Mouse (Mus musculus): Measurements from ENCODE around the gene Myo10. TPM values are rescaled to one million over a fixed set of nuclear protein-coding genes. Genes with fewer than 3 reads are reported as not detected.

Gene Myo10
- total and polyA plus RNA-seq, 2 experiments = 15.7 to 21.5 TPM

DNA sequence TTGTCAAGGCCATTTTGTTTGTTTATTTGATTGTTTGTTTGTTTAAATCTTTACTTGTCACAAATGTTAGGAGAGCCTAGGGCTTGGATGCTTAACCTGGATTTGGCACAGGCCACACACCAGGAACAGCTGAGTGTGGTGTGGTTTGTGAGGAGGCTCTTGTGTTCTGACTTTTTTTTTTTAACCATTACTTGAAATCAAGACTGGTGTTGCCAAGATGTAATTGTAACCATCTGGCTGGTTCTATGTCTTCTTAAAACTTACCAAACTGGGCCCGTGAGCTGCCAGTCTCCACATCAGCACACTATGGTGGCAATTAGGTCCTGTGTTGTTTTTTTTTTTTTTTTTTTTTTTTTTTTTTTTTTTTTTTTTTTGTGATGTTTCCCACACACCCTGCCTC, 85.6 kb downstream of the Myo10 start:
- 92% methylated on average over 1 of the region's 1 CpGs for WGBS
- no peaks in the 10 kb centered on the region for H3K27me3 ChIP-seq (ENCODE audit: control insufficient read depth, insufficient read depth, low read length)
- no peak for TF ChIP-seq CTCF (IDR thresholded peaks at IDR 0.05; ENCODE audit: low read depth, low read length)
- no peak for TF ChIP-seq POLR2A (IDR thresholded peaks at IDR 0.05; ENCODE audit: extremely low read depth, insufficient read depth, low read length)

DNA sequence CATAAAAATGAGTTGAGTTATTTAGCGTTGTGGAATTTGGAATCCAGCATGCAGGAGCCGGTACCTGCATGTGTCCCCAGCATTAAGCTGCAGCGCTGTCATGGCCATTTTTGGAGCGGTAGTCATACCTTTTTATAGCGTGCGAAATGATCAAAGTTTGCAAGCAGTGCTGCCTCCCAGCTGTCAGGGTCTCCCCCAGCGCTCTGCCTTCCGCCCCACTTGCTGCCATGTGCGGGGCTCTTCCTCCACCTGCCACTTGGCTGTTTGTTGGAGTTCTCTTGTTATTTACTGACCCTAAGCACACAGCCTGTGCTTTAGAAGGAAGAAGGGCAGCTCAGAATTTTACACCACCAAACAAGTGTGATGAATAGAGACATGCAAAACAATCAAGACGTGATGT, 88.6 kb downstream of the Myo10 start:
- no peak for TF ChIP-seq POLR2A (IDR thresholded peaks at IDR 0.05; ENCODE audit: extremely low read depth, insufficient read depth, low read length)
- peaks cover 15% of the 10 kb centered on the region for H3K4me1 ChIP-seq (ENCODE audit: control insufficient read depth, insufficient read depth, low read length)
- H3K4me3 ChIP-seq (ENCODE audit: insufficient read depth, low read depth, low read length) = no peak overlapping the region
- H3K27ac ChIP-seq (replicated peaks; ENCODE audit: insufficient read depth, low read depth, low read length) = no peak overlapping the region
- no peak for DNase-seq (ENCODE audit: extremely low read depth, low read depth, low spot score)
- H3K9ac ChIP-seq (ENCODE audit: low read depth, low read length) = no peak overlapping the region
- H3K27me3 ChIP-seq (ENCODE audit: control insufficient read depth, insufficient read depth, low read length) = no peaks in the 10 kb centered on the region
- H3K36me3 ChIP-seq (ENCODE audit: control insufficient read depth, insufficient read depth, low read length) = 0 out of 2 replicates have a peak, but pooled peaks cover 2% of the 10 kb centered on the region
- WGBS = 97% methylated on average over 10 of the region's 10 CpGs
- peaks cover 22% of the 10 kb centered on the region; the same call in 1 of the 2 replicates for H3K79me2 ChIP-seq (ENCODE audit: control insufficient read depth, insufficient read depth, low read length)

More for the DNA sequence above, 85.6 kb downstream of the Myo10 start:
- Histone ChIP-seq H3K4me3 (ENCODE audit: insufficient read depth, low read depth, low read length) (no peak overlapping the region), H3K4me1 (ENCODE audit: control insufficient read depth, insufficient read depth, low read length) (peaks cover 1% of the 10 kb centered on the region), H3K36me3 (ENCODE audit: control insufficient read depth, insufficient read depth, low read length) (0 out of 2 replicates have a peak, but pooled peaks cover 2% of the 10 kb centered on the region), H3K9ac (ENCODE audit: low read depth, low read length) (no peak overlapping the region), H3K27ac (replicated peaks; ENCODE audit: insufficient read depth, low read depth, low read length) (no peak overlapping the region), H3K79me2 (ENCODE audit: control insufficient read depth, insufficient read depth, low read length) (peaks cover 37% of the 10 kb centered on the region)
- DNase-seq (ENCODE audit: extremely low read depth, low read depth, low spot score) = no peak

DNA sequence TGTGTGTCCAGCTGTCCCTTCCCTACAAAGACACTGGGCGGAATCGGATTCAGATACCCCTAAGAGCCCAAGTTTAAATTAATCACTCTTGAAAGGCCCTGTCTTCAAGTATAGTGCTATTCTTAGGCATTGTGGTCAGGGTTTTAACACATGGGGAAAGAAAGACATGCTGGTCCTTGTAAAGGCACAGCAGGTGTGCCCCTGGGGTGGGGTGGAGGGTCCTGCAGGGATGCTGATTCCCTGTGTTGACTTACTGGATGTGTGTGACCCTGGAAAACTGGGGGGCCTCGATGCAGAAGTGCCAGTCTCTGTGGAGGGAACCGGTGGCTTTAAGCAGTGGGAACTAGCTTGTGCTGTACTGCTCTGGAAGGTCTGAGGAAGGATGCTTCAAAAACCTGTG, 90.6 kb downstream of the Myo10 start:
- no peak for DNase-seq (ENCODE audit: extremely low read depth, low read depth, low spot score)
- Histone ChIP-seq H3K79me2 (ENCODE audit: control insufficient read depth, insufficient read depth, low read length) (peaks cover 17% of the 10 kb centered on the region; the same call in 1 of the 2 replicates), H3K9ac (ENCODE audit: low read depth, low read length) (no peak overlapping the region), H3K4me3 (ENCODE audit: insufficient read depth, low read depth, low read length) (no peak overlapping the region), H3K4me1 (ENCODE audit: control insufficient read depth, insufficient read depth, low read length) (peaks cover 22% of the 10 kb centered on the region), H3K27ac (replicated peaks; ENCODE audit: insufficient read depth, low read depth, low read length) (peak overlapping the region; percentile 87), H3K27me3 (ENCODE audit: control insufficient read depth, insufficient read depth, low read length) (no peaks in the 10 kb centered on the region), H3K36me3 (ENCODE audit: control insufficient read depth, insufficient read depth, low read length) (no peaks in the 10 kb centered on the region)
- no peak for TF ChIP-seq POLR2A (IDR thresholded peaks at IDR 0.05; ENCODE audit: extremely low read depth, insufficient read depth, low read length)
- no peak for TF ChIP-seq CTCF (IDR thresholded peaks at IDR 0.05; ENCODE audit: low read depth, low read length)
- WGBS = 76% methylated on average over 4 of the region's 4 CpGs

DNA sequence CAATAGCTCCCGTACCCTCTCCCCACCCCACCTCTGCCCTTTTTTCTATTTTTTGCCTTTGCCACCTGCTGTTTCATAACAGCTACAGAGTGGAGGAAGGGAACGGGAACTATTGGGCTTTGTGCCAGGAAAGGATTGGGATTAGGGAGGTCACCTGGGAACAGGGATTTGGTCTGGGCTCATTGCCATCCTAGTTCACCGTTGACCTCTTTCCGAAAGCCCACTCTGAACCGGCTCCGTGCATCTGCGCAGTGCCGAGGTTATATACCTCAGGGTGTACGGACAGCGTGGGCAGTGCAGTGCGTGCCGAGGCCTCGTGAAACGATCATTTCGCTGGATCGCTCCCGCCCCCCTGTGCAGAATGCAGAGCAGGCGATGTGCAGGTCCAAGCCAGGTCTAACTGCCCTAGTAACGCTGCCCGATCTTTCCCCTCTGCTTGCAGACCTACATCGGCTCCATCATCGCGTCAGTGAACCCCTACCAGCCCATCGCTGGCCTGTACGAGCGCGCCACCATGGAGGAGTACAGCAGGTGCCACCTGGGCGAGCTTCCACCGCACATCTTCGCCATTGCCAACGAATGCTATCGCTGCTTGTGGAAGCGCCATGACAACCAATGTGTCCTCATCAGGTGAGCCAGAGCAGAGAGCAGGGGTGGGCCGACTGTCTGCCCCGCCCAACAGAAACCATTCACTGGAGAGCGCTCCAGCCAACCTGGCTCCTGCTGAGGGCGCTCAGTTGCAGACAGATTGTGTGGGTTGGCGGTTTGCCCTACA, 91.4 kb downstream of the Myo10 start:
- Histone ChIP-seq H3K9ac (ENCODE audit: low read depth, low read length) (peak overlapping the region; percentile 66), H3K36me3 (ENCODE audit: control insufficient read depth, insufficient read depth, low read length) (no peaks in the 10 kb centered on the region), H3K27ac (replicated peaks; ENCODE audit: insufficient read depth, low read depth, low read length) (peak overlapping the region; percentile 87), H3K4me1 (ENCODE audit: control insufficient read depth, insufficient read depth, low read length) (peaks cover 22% of the 10 kb centered on the region), H3K79me2 (ENCODE audit: control insufficient read depth, insufficient read depth, low read length) (peaks cover 15% of the 10 kb centered on the region; the same call in 1 of the 2 replicates), H3K27me3 (ENCODE audit: control insufficient read depth, insufficient read depth, low read length) (no peaks in the 10 kb centered on the region), H3K4me3 (ENCODE audit: insufficient read depth, low read depth, low read length) (peak overlapping the region; percentile 68)
- peak; percentile 92 for DNase-seq (ENCODE audit: extremely low read depth, low read depth, low spot score)
- 25% methylated on average over 38 of the region's 38 CpGs for WGBS
- TF ChIP-seq CTCF (IDR thresholded peaks at IDR 0.05; ENCODE audit: low read depth, low read length) (no peak), POLR2A (IDR thresholded peaks at IDR 0.05; ENCODE audit: extremely low read depth, insufficient read depth, low read length) (no peak)

DNA sequence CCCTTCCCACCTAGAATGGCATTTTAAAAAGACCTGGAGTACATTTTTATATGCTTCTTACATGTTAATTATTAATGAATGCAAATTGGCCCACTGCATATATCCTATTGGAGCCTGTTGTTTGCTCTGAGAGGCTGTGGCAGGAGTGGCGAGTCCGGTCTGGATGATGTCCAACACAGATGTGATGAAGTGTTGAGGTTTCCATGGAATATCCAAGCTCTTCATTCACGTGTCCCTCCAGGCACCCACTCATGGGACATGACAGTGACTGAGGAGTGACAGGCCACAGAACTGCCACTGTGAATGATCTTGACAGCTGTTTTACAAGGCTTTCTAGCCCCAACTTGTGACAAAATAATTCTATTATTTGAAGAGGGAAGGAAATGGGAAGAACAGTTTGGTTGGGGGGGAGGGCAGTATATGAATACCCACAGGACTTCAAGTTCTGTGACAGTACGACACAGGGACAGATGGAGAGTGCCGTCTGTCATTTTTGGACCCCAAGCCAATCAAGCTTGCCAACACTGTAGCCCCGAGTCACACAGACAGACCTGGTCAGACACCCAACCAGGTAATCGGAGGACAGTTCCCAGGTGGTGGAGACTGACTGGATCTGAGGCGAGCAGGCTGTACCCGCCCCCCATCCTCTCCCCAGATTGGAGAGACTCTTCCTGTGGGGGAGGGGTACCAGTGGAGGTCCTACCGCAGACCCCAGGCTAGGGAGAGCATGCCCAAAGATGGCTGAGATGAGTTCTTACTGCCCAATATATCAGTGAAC, 93.1 kb downstream of the Myo10 start:
- H3K27me3 ChIP-seq (ENCODE audit: control insufficient read depth, insufficient read depth, low read length) = no peaks in the 10 kb centered on the region
- TF ChIP-seq CTCF (IDR thresholded peaks at IDR 0.05; ENCODE audit: low read depth, low read length) (no peak), POLR2A (IDR thresholded peaks at IDR 0.05; ENCODE audit: extremely low read depth, insufficient read depth, low read length) (no peak)
- 31% methylated on average over 10 of the region's 10 CpGs for WGBS
- no peaks in the 10 kb centered on the region for H3K36me3 ChIP-seq (ENCODE audit: control insufficient read depth, insufficient read depth, low read length)
- no peak overlapping the region for H3K9ac ChIP-seq (ENCODE audit: low read depth, low read length)
- no peak overlapping the region for H3K4me3 ChIP-seq (ENCODE audit: insufficient read depth, low read depth, low read length)
- H3K27ac ChIP-seq (replicated peaks; ENCODE audit: insufficient read depth, low read depth, low read length) = peak overlapping the region; percentile 46
- H3K79me2 ChIP-seq (ENCODE audit: control insufficient read depth, insufficient read depth, low read length) = peaks cover 9% of the 10 kb centered on the region; the same call in 1 of the 2 replicates
- H3K4me1 ChIP-seq (ENCODE audit: control insufficient read depth, insufficient read depth, low read length) = peaks cover 22% of the 10 kb centered on the region
- DNase-seq (ENCODE audit: extremely low read depth, low read depth, low spot score) = peak; percentile 84

Measured in liver, adult 2 months (tissue).